Mouse (Mus musculus) lung, adult 2 months (tissue): ENCODE results near the gene Clic1. TPM values are rescaled to one million over a fixed set of nuclear protein-coding genes. Genes with fewer than 3 reads are reported as not detected.

ENCODE experiments used
- DNase-seq: peaks from one replicate; pipeline ENCODE4 v3.0.0; 2022
- H3K4me1 ChIP-seq: fragments of 200-500 bp; 2 replicates; pipeline ENCODE4 v1.6.1; 2011; ENCODE audit warnings: low read length; ENCODE audit not compliant: control insufficient read depth, insufficient read depth
- H3K4me3 ChIP-seq: fragments of 200-500 bp; replicated peaks from 2 replicates; pipeline ENCODE3; 2011; ENCODE audit warnings: low read depth, mild to moderate bottlenecking, control low read depth, low read length; ENCODE audit errors: extremely low read depth
- CTCF ChIP-seq: fragments of 200-500 bp; IDR thresholded peaks from 2 replicates; pipeline ENCODE4 v1.5.1; 2011; ENCODE audit warnings: mild to moderate bottlenecking, low read length, control low read depth; ENCODE audit not compliant: insufficient read depth
- POLR2A ChIP-seq: fragments of 200-500 bp; IDR thresholded peaks from 2 replicates; pipeline ENCODE4 v1.6.1; 2011; ENCODE audit warnings: low read depth, mild to moderate bottlenecking, control low read depth, low read length, borderline replicate concordance; ENCODE audit errors: extremely low read depth
- WGBS: fragments of 180-500 bp; shearing (Covaris S2); methylation state at CpG from one replicate; pipeline ENCODE4 v1.1.7; 2018; 5-methylcytosine and 5-hydroxymethylcytosine counted together
- polyA plus RNA-seq: library from polyadenylated mRNA; depleted of rRNA; stranded (reverse); fragments of >200 nt; gene quantifications from 2 replicates; pipeline ENCODE4 v1.2.3, GENCODE M21; 2012

The Clic1 gene
- polyA plus RNA-seq, 1 experiment = 153 TPM

- no peaks in the 10 kb centered on the region for H3K4me1 ChIP-seq
- DNase-seq = no peak
- TF ChIP-seq POLR2A (no peak), CTCF (no peak)
- WGBS = 62% methylated on average over 3 of the region's 3 CpGs
- no peak overlapping the region for H3K4me3 ChIP-seq
Measured at GRCm38 (mm10) chr17:35083929-35084497, 34.2 kb downstream of the Clic1 start.

- 49% methylated on average over 7 of the region's 7 CpGs for WGBS
- DNase-seq = no peak
- TF ChIP-seq CTCF (no peak), POLR2A (no peak)
Measured at GRCm38 (mm10) chr17:35085208-35085865, 35.6 kb downstream of the Clic1 start, which contains the start of gene Ly6g6f. Ly6g6f (minus strand) TSS chr17:35085610.

GRCm38 (mm10) chr17:35088151-35088550 is 38.4 kb downstream of the Clic1 start:
- TF ChIP-seq POLR2A = no peak
- TF ChIP-seq CTCF = no peak
- DNase-seq = no peak
- WGBS = 30% methylated on average over 2 of the region's 2 CpGs
- H3K4me1 ChIP-seq = peaks cover 11% of the 10 kb centered on the region
- H3K4me3 ChIP-seq = no peak overlapping the region

More at GRCm38 (mm10) chr17:35085208-35085865, 35.6 kb downstream of the Clic1 start, which contains the start of gene Ly6g6f:
- H3K4me3 ChIP-seq = no peak within 1 kb of the TSS
- H3K4me1 ChIP-seq = peaks cover 4% of the 10 kb centered on the region; the same call in 1 of the 2 replicates

- Histone ChIP-seq H3K4me3 (peak within 1 kb of the TSS; percentile 95), H3K4me1 (peaks cover 11% of the 10 kb centered on the region)
- peak; percentile 94 for DNase-seq
- TF ChIP-seq CTCF = no peak
- peak; percentile 87; the same call in 1 of the 2 replicates for TF ChIP-seq POLR2A
- 3% methylated on average over 67 of the region's 67 CpGs for WGBS
Measured at GRCm38 (mm10) chr17:35088825-35089644, 39.3 kb downstream of the Clic1 start, which contains the start of gene Abhd16a. Abhd16a (plus strand) TSS chr17:35089263.

GRCm38 (mm10) chr17:35090166-35090932 is 40.6 kb downstream of the Clic1 start:
- 42% methylated on average over 8 of the region's 8 CpGs for WGBS
- peaks cover 11% of the 10 kb centered on the region for H3K4me1 ChIP-seq
- TF ChIP-seq POLR2A (no peak), CTCF (no peak)
- peak overlapping the region; percentile 52 for H3K4me3 ChIP-seq
- peak; percentile 29 for DNase-seq

GRCm38 (mm10) chr17:35092403-35093198 is 42.8 kb downstream of the Clic1 start:
- Histone ChIP-seq H3K4me1 (peaks cover 11% of the 10 kb centered on the region), H3K4me3 (no peak overlapping the region)
- no peak for DNase-seq
- no peak for TF ChIP-seq CTCF
- TF ChIP-seq POLR2A = no peak
- 69% methylated on average over 14 of the region's 14 CpGs for WGBS

- 88% methylated on average over 15 of the region's 15 CpGs for WGBS
- no peak overlapping the region for H3K4me3 ChIP-seq
- no peak for DNase-seq
- H3K4me1 ChIP-seq = peaks cover 11% of the 10 kb centered on the region
- no peak for TF ChIP-seq CTCF
- no peak for TF ChIP-seq POLR2A
Measured at GRCm38 (mm10) chr17:35094475-35095365, 45.0 kb downstream of the Clic1 start.
